Mouse (Mus musculus): Measurements from ENCODE around the gene Rasgef1a.

Gene Rasgef1a

GRCm38 (mm10) chr6:118138731-118139709, 127.8 kb downstream of the Rasgef1a start, which contains the start of gene Csgalnact2:
Gene Csgalnact2 (minus strand): TSS chr6:118139140.
- peak; percentile 89 for DNase-seq

- no peak for DNase-seq
These were observed 129.7 kb downstream of the Rasgef1a start for GRCm38 (mm10) chr6:118140961-118141360.

All from cerebellum, adult 11-12 months (tissue).